Mouse (Mus musculus) fat pad, adult 2 months (tissue): ENCODE measurements around the gene Bcas1.

ENCODE experiments used
- DNase-seq: peaks from one replicate; pipeline ENCODE4 v3.0.0-alpha.2; 2011; ENCODE audit warnings: low read depth, low spot score; ENCODE audit errors: extremely low read depth

The Bcas1 gene

GRCm38 (mm10) chr2:170349784-170350183, 77.9 kb downstream of the Bcas1 start:
- no peak for DNase-seq

DNA sequence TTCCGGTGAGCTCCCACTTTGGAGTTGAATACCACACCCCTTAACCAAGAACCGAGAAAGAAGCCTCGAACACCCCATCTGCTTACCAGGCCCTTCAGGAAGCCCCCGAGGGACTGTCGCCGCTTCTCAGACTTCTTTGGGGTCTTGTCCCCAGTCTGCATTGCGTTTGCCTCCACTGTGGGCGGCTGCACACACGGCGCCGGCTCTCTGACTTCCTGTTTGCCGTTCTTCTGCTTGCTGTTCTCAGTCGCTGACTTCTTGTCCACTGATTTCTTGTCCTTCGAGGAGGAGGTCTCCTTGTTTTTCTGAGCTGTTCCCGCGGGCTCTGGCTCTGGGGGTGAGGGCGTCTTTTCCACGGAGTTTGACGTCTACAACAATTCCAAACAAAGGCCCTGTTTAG, 78.5 kb downstream of the Bcas1 start:
- no peak for DNase-seq

GRCm38 (mm10) chr2:170347131-170347765, 80.4 kb downstream of the Bcas1 start:
- no peak for DNase-seq

GRCm38 (mm10) chr2:170345410-170345793, 82.2 kb downstream of the Bcas1 start:
- no peak for DNase-seq

DNA sequence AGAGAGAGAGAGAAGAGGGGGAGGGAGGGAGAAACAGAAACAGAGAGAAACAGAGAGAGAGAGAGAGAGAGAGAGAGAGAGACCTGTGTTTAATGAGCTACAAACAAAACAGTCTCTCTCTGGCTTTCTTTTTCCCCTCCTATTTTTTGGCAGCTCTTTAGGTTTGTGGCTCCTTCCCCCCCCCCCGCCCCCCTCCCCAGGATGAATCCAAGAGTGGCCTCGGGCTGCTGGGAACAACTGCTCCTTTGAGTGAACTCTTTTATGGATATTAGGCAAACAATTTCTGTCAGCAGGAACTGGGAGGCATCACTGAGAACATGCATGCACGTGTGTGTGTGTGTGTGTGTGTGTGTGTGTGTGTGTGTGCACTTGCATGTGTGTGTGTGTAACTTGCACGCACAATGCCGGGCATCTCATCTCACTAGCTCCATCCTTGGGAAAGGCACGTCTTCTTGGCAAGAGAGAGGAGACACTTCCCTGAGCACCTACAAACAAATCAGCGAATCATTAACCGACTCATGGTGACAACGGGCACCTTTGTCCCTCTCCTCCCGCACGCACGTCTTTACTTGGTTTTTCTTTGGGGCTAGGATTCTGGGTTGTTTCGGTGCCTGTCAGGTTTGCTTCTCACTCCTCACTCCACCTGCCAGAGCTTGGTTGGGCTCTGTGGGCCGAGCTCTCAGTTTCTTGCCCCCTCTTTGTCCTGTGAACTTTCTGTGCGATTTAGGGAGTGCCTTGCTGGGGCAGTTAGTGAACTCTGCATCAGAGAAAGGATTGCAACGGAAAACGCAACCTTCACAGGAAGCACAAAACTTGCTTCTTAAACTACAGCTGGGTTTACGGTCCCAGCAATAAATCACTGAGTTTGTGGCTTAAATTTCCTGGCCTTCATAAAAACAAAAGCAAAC, 82.9 kb downstream of the Bcas1 start:
- no peak for DNase-seq

DNA sequence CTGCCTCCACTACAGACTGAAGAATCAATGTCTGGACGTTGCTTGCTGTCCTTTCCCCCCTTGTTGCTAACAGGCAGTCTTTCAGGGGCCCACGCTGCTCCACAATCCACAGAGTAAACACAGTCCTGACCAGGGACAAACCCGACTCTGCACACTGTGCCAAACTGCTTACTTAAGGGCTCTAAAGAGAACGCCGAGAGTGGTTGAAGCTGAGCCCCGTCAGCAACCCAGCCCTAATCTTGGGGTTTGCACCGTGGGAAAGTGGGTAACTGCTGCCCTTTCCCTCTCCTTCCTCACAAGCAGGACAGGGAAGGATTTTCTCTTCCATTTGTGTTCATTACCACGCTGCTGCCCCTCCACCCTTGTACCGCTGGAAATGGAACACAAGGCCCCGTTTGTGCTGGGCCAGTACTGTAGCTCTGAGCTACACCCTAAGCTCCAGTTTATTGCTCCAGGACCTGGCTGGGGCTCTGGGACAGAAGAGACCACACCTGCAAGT, 83.8 kb downstream of the Bcas1 start:
- no peak for DNase-seq

- no peak for DNase-seq
These were observed 84.4 kb downstream of the Bcas1 start for GRCm38 (mm10) chr2:170343133-170343818.

- peak; percentile 99 for DNase-seq
These were observed 85.3 kb downstream of the Bcas1 start for GRCm38 (mm10) chr2:170342312-170342830.

DNA sequence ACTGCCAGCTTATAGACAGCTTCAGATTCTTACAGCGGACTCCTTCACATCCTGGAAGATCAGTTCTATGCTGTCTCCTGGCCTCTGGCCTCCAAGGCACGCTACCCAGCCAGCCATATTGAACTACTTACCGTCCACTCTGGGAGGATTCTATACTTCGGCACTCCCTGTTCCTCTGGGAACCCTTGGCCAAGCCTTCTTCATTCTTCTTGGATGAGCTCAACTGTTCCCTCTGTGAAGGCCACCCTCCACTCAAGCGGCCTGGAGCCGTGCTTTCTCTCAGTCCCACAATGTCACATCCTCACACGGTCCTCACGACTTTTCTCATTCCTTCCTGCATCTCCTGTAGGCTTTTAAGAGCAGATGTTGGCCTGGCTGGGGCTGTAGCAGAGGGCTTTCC, 86.5 kb downstream of the Bcas1 start:
- no peak for DNase-seq

DNA sequence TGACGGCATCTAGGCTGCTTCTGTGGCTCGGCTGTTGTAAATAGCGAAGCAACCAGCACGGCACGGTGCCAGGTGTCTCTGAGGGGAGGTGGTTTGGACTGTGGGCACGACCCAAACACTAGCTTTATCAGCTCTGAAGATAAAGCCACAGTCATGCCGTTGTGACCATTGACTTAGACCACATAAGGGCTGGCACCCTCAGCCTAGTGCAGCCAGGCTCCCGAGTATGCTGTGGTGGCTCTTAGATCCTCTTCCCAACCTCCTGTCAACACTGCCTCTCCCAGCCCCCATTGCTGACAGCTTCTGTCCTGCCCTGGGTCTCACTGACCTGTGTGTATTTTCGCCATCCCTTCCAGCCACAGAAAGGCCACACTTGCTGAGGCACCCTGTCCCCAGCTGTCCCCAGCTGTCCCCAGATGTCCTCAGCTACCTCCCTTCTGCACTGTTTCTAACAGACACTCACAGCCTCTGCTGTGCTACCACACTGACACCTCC, 91.3 kb downstream of the Bcas1 start:
- no peak for DNase-seq

DNA sequence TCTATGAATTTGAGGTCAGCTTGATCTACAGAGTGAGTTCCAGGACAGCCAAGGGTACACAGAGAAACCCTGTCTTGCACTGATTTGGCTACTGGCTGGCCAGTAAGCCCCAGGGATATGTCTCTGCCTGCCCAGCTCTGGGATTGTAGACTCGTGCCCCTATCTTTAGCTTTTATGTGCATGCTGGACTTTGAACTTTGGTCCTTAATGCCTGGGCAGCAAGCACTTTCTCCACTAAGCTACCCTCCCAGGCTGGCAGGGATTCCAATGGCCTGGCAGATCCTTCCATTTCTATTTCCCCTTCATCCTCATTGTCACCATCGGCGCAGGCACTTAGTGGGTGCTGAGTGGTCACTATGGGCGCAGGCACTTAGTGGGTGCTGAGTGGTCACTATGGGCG, 92.5 kb downstream of the Bcas1 start:
- no peak for DNase-seq

- no peak for DNase-seq
These were observed 95.8 kb downstream of the Bcas1 start for GRCm38 (mm10) chr2:170331870-170332269.

DNA sequence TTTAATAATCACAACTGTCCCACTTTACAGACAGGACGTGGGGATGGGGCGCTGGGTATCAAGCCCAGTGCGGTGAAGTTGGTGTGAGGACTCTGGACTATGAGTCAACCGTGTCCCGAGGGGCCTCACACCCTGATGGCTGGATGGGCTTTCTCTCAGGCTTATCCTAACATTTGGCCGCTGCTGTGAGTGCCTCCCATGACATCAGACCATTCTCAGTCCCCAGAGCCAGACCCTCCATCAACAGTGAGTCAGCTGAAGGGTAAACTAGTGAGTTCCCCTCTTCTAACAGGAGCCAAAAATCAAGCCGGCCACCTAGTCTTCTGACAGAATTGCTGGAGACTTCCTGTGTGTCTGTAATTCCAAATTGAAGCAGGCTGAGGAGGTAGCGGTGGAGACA, 97.2 kb downstream of the Bcas1 start:
- no peak for DNase-seq

DNA sequence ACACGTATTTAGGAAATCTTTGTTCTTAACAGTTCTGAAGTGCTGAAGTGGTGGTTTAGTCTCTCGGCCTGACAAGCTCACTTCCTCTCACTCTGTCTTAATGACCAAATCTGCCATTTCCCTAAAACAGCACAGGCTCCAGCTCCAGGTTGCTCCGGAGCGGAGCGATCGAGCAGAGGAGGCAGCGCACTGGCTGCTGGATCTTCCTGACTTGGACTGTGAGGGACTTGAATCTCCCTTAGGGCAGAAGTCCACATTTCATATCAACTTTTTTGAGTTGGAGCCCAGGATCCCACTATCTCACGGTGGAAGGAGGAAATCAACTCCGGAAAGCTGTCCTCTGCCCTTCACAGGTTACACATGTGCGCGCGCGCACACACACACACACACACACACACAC, 97.7 kb downstream of the Bcas1 start:
- no peak for DNase-seq

DNA sequence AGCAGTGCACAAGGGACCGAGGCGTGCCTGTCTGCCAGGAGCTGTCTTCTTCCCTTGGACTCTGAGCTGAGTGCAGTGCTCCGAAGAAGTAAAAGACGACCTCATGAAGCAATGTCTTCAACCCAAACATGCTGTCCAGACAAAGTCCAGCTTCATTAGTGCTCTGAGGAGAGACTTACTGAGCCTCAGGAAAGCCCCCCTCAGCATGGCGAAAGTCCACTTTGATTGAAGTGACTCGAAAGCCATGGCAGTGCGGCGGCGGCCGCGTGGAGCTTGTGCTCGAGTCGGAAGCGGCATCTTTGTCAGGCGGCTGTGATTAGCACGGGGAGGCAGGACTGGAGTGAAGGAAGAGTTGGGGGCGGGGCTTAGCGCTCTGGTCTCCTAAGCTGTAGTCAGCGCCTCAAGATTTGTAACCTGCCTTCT, 103.7 kb downstream of the Bcas1 start:
- DNase-seq = no peak

DNA sequence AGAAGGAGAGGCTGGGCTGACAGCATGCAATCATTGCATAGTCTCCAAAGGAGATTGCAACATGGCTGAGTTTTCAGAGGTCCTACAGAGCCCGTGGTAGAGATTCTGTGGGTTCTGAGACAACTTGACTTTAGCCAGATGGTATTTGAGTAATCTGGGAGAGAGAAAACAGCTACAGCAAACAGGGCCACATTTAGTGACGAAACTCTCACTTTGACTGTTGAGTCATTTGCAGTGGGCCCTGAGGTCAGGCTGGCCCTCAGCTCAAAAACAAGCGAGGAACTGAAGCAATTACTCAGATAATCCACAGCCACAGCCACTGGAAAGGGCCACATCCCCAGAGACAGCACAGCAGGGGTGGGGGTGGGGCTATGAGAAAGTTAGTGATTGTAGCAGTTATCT, 105.6 kb downstream of the Bcas1 start:
- DNase-seq = no peak

DNA sequence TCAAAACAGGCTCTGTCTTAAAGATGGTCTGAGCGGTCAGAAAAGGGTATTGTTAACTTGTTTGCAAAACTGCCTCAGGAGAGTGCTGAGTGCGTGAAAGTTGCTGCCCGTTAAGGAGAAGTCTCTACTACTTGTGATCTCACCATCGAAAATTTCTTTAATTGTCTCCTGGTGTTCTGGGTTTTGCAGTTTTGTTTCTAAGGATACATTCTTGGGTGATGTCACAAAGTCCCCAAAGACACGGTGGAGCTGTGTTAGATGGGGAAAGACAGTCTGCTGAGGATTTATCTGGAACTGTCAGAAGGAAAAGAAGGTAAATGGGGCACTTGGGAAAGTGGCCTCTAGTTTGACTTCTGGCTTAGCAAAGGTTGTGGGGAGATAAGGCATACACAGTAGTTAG, 106.1 kb downstream of the Bcas1 start:
- DNase-seq = no peak

DNA sequence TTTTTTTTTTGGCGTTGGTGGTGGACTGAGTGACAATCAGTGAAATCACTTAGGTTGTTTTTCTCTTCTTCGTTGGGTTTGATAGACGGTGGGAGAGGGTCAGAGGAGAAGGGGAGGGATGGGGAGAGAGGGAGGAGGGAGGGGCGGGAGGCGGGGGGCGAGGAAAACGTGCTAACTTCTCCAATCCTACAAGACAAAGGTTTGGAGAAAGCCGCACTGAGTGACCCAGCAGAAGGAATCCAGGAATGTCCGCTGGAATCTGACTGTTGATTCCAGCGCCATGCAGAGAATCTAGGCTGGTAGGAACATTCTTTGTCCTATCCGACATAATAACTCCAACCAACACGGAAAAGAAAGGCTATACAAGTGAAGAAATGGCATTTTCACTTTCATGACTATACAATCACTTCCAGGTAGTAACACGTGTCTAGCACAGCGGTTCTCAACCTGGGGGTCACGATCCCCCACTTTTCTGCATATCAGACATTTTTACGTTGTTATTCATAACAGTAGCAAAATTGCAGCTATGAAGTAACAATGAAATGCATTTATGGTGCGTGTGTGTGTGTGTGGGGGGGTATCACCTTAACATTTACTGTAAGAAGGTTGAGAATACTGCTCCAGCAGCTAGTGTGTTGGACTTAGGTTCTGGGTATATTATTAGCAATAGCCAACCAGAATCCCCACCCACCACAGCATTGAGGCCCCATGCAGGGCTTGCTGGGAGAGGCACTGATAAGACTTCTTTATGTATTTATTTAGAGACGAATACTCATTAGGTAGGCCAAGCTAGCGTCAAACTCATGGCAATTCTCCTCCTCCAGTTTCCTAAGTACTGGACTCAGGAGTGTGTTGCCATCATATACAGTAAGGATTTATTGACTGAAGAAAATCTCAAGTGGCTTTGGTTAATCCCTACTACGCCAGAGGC, 107.8 kb downstream of the Bcas1 start:
- no peak for DNase-seq

- DNase-seq = no peak
These were observed 108.7 kb downstream of the Bcas1 start for GRCm38 (mm10) chr2:170318713-170319532.
